Mouse (Mus musculus): ENCODE results near the gene Mndal.
"Not testable (repeated sequence)": the region's sequence is repeated elsewhere in the genome, so short reads cannot be mapped to it uniquely, and the experiment has no call there.

DNA sequence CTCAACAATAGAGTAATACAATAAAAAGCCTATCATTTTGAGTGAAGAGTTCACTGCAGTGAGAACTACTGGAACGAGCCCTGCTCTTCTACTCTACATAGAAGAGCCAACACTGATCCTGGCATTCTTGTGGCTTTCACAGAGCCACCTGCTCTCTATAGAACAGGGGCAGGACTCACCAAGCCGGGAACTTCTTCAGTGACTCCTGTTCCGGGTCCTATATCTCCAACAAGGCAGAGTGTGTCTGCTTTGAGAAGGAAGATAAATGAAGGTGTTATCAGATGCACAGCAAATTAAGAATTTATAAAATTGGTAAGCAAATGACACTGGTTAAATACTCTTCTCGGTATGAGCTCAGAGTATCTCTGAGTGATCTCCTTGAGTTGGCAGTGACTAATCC lies 96.1 kb downstream of the Mndal start:
- TF ChIP-seq POLR2A (IDR thresholded peaks at IDR 0.05; ENCODE audit: extremely low read depth, insufficient read depth, low read length); CTCF (IDR thresholded peaks at IDR 0.05; ENCODE audit: low read depth, low read length): not testable (repeated sequence)
